Mouse (Mus musculus): ENCODE measurements around the gene Kcna6.

Gene Kcna6

GRCm38 (mm10) chr6:126740211-126741142 is at the start of gene Kcna6:
Kcna6 (minus strand) TSS chr6:126740674.
- no peak for DNase-seq

- no peak for DNase-seq
Observed at GRCm38 (mm10) chr6:126788863-126789262, 48.4 kb upstream of the Kcna6 start.

DNA sequence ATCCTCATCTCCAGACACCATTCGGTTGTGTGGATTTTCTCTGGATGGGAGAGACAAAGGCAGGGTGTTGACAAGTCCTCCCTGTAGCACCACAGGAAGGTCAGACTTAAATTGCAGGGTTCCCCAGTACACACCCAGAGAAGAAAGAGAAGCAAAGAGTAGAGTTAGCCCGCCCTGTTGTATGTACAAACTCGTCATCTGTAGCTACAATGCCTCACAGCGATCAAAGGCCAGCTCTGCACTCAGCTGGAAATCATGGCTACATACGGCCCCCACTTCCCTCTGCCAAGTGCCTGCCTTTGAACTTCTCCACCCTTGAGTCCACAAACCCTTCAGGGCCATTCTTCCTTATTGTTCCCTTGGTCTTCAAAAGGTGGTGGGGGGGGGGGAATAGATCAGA is 43.7 kb upstream of the Kcna6 start:
- no peak for DNase-seq

GRCm38 (mm10) chr6:126783651-126784066 is 43.2 kb upstream of the Kcna6 start:
- no peak for DNase-seq

DNA sequence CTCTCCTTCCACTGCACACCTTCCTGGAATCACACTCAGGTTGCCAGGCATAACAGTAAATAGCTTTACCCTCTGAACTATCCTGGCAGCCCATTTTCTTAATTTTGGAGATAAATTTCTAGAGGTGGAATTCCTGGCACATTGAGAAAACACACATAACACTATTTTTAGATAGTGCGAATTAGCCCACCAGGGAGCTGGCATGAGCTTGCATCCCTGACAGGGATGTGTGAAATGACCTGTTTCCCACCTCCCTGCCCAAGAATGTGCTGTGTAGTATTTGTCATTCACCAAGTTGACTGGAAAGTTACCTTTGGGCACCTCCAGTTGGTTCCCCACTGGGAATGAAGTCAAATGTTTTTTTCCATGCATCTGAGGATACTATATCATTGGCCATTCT is 42.6 kb upstream of the Kcna6 start:
- no peak for DNase-seq

- DNase-seq: no peak
Observed at GRCm38 (mm10) chr6:126777889-126778288, 37.4 kb upstream of the Kcna6 start.

DNA sequence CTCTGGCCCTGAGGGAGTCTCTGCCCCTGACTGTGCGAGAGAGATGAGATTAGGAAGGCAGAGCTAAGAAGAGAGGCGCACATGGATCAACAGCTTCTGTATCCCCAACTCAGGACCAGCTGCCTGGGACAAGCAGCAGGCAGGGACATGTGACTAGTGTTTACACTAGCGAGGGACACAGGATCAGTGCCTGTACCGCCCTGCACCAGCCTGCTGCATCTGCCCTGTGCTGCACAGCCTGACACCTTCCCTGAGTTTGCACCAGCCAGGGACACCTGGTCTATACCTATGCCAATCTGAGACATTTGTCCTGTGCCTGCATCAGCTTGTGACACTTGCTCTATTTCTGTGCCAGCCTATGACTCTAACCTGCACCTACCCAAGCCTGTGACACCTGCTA is 33.4 kb upstream of the Kcna6 start:
- DNase-seq: no peak

DNA sequence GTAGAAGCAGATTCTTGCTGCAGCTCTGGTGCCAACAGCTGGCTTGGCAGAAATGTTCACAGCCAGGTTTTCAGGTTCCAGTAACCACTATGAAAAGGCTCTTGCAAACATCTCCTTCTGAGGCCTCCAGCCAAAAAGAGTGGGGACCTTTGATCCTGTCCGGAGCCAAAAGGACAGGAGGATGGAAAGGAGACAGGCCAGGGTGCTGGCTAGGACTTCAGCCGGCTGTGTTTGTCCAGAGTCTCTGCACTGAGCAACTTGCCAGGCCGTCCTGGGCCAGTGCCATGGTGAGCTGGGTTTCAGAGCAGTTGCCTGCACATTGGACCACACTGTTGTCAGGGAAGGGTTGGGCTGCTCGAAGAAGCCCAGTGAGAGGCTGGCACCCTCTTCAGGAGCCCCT is 31.9 kb upstream of the Kcna6 start:
- DNase-seq: peak; percentile 19

- no peak for DNase-seq
Observed at GRCm38 (mm10) chr6:126770146-126770731, 29.8 kb upstream of the Kcna6 start.

DNA sequence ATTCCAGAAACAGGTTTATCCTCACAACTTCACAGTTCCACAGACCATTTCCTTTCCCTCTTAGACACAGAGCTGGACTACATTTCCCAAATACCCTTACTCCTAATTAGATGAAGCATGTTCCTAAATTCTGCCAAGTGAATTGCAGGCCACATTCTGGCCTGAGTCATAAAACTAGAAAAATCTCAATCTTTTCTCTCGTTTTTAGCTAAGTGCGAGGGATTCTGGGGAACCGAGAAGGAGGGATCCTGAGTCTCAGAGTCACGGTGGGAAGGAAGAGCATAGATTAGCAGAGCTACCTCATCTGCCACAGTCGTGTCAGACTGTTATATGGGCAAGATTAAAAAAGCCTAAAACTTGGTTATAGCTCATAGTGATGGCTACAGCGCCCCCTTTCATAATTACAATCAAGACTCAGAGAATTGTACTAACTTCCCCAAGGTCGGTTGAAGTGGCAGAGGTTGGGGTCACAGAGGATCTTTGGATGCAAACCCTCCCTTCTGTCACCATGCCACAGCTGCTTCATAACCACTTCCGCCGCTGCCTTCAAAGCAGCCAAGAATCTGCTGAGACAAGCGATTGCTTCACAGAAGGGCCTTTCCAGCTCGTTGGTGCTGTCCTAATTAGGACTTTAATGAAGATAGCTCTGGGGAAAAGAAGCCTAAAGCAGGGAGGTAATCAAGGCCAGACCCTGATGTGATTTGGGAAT is 28.6 kb upstream of the Kcna6 start:
- peak; percentile 34 for DNase-seq

DNA sequence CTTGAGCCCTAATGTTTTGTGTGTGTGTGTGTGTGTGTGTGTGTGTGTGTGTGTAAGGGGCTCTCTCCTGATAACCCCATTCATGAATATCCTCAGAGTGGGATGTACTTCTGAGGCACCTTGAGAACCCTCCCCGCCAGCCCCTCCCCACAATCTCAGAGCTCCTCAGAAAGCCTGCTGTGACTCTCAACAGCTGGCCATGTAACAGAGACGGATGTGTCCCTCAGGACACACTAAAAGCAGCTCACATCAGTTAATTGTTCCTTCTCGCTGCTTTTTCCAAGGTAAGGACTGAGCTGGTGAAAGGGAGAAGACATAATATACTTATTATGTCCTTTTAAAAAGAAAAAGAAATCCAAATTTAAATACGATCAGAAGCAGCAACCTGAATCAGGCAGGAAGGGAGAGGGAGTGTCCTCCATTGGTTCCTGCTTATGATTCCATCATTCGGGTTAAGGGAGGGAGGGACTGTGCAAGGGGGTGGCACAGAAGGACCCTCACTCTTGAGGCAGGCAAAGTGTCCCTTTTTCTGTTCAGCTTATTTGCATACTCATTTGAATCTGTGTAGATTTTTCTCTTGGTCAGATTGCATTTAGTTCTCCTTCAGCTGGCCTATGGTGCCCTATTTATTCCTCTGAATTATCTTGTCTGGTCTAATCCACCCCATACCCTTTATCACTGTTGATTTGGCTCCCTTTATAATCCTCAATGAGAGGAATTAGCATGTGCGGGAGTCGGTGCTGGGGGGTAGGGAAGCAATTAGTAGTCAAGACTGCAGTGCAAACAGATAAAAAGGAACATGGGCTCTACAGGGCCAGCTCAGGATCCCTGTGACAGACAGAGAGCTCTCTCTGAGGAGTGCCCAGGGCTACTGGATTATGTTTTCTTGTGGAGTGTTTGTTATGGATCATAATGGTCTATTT is 27.4 kb upstream of the Kcna6 start:
- DNase-seq: no peak

- DNase-seq: no peak
Observed at GRCm38 (mm10) chr6:126766552-126766951, 26.1 kb upstream of the Kcna6 start.

DNA sequence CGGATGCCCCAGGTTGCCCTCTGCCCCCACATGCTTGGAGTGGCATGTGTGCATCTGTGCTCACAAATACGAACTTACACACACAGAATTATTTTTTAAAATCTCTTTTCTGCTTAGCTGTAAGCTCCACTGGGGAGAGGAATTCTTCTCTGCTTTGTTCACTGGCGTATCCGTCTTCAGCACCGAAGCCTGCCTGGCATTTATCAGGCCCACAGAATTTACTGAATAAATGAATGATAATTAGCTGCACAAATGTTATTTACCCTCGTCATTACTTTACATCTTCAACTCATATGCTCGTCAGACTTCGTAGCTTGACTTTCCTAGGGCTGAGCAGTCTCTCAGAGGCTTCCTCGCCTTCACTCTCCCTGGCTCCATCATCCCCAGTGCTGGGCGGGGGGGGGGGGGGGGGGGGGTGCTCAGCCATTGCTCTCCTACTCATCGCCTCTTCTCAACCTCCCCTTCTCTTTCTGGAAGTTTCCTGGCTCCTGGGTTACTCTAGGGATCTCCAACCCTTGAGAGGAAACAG is 24.2 kb upstream of the Kcna6 start:
- DNase-seq: no peak

DNA sequence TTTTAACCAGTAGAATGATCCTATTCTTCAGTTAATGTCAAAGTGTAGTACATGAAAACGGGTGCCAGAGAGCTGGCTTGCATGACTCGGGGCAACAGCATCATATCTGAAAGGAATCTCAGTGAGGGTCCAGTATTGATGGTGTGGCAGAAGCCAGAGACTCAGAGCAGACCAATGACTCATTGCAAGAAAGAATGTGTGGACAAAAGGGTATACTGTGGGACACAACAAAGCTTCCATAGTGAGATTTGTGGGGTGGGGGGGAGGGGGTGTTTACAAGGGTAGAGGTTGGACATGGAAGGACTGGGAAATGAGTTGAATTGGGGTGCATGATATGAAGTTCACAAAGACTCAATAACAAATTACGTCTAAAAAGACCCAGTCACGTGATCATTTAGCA is 20.9 kb upstream of the Kcna6 start:
- no peak for DNase-seq

DNA sequence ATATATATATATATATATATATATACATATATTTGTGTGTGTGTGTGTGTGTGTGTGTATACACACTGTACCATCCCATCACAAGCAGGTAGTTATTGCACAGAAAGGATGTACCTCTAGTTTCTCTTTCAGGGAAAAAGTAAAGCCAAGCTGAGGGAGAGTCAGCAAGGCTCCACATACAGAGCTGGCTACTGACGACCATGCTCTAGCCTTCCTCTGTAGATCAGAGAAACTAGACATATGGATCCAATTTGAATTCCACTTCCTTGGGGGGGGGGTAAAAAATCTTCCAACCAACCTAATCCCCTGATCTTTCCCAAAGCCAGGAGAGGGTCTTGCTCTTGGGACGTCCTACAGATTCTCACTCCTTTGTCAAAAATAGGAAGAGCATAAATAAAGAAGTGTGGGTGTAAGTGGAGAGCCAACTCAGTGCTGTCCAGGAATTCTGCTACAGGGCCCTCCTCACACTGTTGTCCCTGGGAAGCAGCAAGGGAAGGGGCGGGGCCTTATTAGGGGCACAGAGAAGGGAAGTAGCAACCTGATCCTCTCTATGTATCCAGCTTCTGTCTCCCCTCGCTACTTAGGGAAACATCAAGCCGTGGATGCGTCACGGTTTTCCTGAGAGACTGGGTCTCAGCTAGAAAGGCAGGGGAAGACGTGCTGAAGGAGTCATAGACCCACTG is 15.4 kb upstream of the Kcna6 start:
- DNase-seq: no peak

- DNase-seq: no peak
Observed at GRCm38 (mm10) chr6:126752520-126752919, 12.0 kb upstream of the Kcna6 start.

DNA sequence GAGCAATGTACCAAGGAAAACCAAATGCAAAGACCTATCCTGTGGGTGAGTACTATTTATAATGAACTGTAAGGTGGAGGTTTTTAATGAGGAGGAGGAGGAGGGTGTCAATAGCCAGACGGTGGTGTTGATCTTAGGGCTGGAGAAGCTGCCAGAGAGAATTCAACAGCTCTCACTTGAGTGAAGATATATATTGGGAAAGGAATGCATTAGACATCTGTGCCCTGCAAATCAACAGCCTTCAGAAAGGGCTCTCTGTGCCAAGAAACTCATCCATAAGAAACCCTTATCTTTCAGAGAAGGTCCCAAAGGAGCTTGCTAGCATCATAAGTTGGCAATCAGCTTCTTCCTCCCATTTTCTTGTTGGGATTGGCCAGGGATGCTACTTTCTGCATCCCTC is 5.4 kb upstream of the Kcna6 start:
- no peak for DNase-seq

DNA sequence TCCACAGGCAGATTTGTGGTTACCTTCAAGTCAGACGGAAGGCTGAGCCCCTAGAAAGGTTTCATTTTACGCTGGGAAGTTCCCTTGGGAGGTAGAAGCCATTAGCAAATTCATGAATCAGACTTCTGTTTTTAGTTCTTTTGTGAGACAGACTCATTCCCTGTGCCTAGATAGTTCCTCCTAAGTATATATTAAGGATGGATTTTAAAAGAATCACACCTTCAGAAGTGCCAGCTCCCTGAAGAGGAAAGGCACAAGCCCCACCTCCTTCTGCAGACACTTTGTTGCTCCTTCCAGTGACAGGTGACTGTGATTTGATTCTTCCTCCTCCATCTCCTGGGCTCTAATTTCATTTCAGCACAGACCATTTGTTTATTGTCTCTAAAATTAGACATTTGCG is 2.1 kb upstream of the Kcna6 start:
- DNase-seq: no peak

DNA sequence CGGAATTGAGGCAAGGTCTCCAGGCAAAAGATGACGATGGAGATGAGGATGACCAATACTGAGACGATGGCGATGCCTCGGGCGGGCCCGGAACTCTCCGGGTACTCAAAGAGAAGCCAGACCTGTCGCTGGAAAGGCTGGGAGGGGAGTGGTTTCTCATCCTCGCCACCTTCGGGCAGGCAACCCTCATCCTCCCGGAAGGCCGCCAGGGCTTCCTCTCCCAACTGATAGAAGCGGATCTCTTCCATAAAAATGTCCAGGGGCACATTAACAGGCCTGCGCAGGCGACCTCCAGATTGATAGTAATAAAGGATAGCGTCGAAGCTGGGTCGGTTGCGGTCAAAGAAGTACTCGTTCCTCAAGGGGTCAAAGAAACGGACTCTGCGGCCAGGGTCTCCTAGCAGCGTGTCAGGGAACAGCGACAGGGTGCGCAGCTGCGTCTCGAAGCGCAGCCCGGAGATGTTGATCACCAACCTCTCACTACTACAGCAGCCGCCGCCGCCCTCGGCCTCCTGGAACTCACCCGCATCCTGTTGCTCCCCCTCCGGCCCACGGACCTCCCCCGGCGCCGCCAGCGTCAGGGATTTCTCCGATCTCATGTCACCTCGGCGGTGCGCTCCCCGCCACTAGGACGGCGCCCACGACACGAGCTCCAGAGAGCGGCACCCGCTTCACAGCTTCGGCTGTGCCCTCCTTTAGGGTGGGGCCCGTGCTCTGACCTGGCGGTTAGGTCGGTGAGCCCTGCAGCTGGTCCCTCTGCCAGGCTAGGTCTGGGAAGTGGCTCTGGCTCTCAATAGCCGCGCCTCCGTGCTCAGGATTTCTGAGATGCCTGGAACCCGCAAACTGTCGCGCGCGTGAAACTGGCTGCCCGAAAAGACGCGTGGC is 906 bp downstream of the Kcna6 start:
- DNase-seq: no peak

- peak; percentile 1 for DNase-seq
Observed at GRCm38 (mm10) chr6:126736996-126737395, 3.5 kb downstream of the Kcna6 start.

- no peak for DNase-seq
Observed at GRCm38 (mm10) chr6:126735806-126736205, 4.7 kb downstream of the Kcna6 start.

Data from lung, postnatal 36 days (tissue).